Mouse (Mus musculus): ENCODE results near the gene Tead3.

Tead3 gene

GRCm38 (mm10) chr17:28311366-28312132 lies 39.1 kb downstream of the Tead3 start:
- DNase-seq (ENCODE audit: low spot score in 2 of 2): no peak

- DNase-seq (ENCODE audit: low spot score in 2 of 2): no peak
Observed at GRCm38 (mm10) chr17:28310831-28311230, 39.8 kb downstream of the Tead3 start.

- peak; percentile 71 to 83 for DNase-seq (ENCODE audit: low spot score in 2 of 2)
Observed at GRCm38 (mm10) chr17:28308297-28309195, 42.1 kb downstream of the Tead3 start.

GRCm38 (mm10) chr17:28305172-28305571 lies 45.4 kb downstream of the Tead3 start:
- DNase-seq (ENCODE audit: low spot score in 2 of 2): no peak

- no peak for DNase-seq (ENCODE audit: low spot score in 2 of 2)
Observed at GRCm38 (mm10) chr17:28300850-28301249, 49.8 kb downstream of the Tead3 start.

GRCm38 (mm10) chr17:28300323-28300722 lies 50.3 kb downstream of the Tead3 start:
- DNase-seq (ENCODE audit: low spot score in 2 of 2): no peak

GRCm38 (mm10) chr17:28299669-28300320 lies 50.8 kb downstream of the Tead3 start:
- DNase-seq (ENCODE audit: low spot score in 2 of 2): no peak

- DNase-seq (ENCODE audit: low spot score in 2 of 2): no peak
Observed at GRCm38 (mm10) chr17:28298888-28299287, 51.7 kb downstream of the Tead3 start.

GRCm38 (mm10) chr17:28294449-28295333 lies 55.9 kb downstream of the Tead3 start:
- peak; percentile 49 to 56 for DNase-seq (ENCODE audit: low spot score in 2 of 2)

- DNase-seq (ENCODE audit: low spot score in 2 of 2): no peak
Observed at GRCm38 (mm10) chr17:28293716-28294115, 56.9 kb downstream of the Tead3 start.

GRCm38 (mm10) chr17:28291346-28291745 lies 59.3 kb downstream of the Tead3 start:
- DNase-seq (ENCODE audit: low spot score in 2 of 2): peak in 1 of 2 experiments; percentile 42

- no peak for DNase-seq (ENCODE audit: low spot score in 2 of 2)
Observed at GRCm38 (mm10) chr17:28290671-28291070, 59.9 kb downstream of the Tead3 start.

GRCm38 (mm10) chr17:28290262-28290661 lies 60.4 kb downstream of the Tead3 start:
- DNase-seq (ENCODE audit: low spot score in 2 of 2): no peak

- peak; percentile 47 to 56 for DNase-seq (ENCODE audit: low spot score in 2 of 2)
Observed at GRCm38 (mm10) chr17:28287980-28288379, 62.6 kb downstream of the Tead3 start.

- peak; percentile 39 to 64 for DNase-seq (ENCODE audit: low spot score in 2 of 2)
Observed at GRCm38 (mm10) chr17:28287578-28287977, 63.0 kb downstream of the Tead3 start.

- no peak for DNase-seq (ENCODE audit: low spot score in 2 of 2)
Observed at GRCm38 (mm10) chr17:28286964-28287363, 63.7 kb downstream of the Tead3 start.

GRCm38 (mm10) chr17:28286133-28286532 lies 64.5 kb downstream of the Tead3 start:
- no peak for DNase-seq (ENCODE audit: low spot score in 2 of 2)

GRCm38 (mm10) chr17:28283199-28283598 lies 67.4 kb downstream of the Tead3 start:
- no peak for DNase-seq (ENCODE audit: low spot score in 2 of 2)

GRCm38 (mm10) chr17:28281866-28282441 lies 68.7 kb downstream of the Tead3 start:
- DNase-seq (ENCODE audit: low spot score in 2 of 2): no peak

Data from natural killer cell, adult 2 months (primary cell).